Mouse (Mus musculus): ENCODE results near the gene Sec63. TPM values are rescaled to one million over a fixed set of nuclear protein-coding genes. Genes with fewer than 3 reads are reported as not detected.

The Sec63 gene
- total RNA-seq, 2 experiments from 2014 or later, result 44.8 to 51.1 TPM

DNA sequence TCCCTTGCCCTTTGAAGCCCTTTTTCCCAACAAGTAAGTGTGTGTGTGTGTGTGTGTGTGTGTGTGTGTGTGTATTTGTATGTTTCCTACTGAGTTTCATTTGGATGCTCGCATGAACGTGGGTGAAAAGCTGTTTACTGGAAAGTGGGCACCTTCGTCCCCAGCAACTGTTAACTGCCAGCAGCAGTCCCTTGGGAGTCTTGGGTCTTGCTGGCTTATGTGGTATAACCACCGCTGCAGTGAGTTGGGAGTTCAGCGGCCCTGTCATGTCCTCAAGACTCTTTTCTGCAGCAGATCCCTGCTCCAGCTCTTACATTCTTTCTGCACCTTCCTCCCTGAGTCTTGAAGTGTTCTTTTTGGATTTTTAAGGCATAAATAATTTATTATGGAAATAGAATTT is 65.9 kb downstream of the Sec63 start:
- no peak for DNase-seq (ENCODE audit: low spot score in 2 of 2)

DNA sequence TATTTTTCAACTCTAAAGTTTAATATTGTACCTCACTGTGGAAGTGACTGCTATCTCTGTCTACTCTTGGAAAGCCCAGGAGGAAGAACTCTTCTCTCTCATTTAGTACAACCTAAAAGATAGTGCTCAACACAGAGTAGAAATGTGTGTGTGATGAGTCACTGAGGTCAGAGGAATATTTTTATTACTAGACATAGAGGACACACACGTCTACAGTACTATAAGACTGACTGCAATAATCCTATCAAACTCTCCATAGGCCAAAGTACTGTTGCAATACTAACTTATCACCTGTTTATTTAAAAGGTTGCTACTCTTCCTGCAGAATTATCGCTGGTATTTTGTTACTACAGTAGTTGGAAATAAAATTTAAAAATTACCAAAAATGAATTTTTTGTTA is 68.7 kb downstream of the Sec63 start:
- no peak for DNase-seq (ENCODE audit: low spot score in 2 of 2)

DNA sequence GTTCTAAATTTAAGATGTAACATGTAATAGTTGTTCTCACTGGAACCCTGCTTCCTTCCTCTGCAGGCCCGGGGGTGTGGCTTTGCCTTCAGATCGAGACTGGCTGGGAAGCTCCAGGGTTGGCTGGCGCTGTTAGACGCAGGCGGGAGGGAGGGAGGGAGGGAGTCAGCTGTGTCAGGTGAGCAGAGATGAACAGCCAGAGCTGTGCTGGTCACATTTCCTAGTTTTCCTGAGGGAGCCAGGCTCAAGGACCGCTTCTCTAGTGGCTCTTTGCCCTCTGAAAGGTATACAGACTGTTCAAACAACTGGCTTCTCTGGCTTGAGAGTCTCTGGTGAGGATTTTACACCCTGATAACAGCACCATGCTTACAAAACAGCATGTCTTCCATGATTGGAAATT is 69.1 kb downstream of the Sec63 start:
- DNase-seq (ENCODE audit: low spot score in 2 of 2), result no peak

DNA sequence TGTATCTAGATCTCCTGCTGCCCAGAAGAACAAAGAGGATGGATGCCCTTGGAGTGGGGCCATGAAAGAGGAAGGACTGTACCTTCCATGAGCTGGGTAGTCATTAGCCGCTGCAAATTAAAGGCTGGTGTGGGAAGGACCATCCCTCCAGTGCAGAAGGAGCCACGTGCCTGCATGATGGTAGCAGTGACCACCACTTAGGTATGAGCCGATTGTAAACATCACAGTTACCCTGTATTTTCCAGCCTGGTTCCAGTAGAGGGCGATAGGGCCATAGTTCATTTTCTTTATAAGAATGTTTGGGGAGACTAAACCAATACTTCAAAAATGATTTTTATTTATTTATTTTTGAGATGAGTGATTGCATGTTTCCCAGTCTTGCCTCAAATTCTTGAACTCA is 71.4 kb downstream of the Sec63 start:
- DNase-seq (ENCODE audit: low spot score in 2 of 2), result peak in 1 of 2 experiments; percentile 14

DNA sequence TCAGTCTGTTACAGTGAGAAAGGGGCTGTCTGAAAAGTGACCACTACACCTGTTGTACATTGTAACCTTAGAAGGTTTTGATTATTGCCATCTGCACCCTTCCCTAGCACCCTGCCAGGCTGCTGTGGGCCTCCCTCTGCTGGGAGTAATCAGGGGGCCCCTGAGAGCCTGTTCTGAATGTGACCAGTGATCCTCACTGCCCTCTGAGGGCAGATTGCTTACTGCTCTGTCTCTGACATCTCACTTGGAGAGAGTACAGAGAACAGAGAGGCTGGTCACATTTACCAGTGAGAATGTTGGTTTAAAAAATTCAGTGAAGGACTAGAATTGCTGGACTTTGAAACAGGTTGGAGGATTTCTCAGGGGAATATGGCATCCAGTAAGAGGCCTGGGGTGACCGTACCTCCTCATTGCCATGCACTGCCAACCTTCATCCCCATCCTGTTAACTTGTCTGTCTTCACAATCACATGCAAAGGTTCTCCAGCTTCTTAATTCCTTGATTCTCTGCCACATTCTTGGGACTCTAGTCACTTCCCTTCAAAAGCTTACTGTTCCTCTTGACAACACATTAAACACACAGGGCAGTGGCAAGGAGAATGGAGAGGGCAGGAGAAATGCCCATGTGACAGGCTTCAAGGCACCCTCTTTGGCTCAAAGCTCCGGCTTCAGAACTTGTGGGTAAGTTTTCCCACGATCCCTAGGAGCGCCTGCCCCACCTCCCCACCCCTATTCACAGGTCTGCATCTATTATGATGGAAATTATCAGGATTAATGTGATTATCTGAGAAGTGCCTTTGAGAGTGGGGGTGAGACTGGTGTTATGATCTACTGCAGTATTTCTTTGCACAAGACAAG is 72.8 kb downstream of the Sec63 start:
- DNase-seq (ENCODE audit: low spot score in 2 of 2), result no peak

DNA sequence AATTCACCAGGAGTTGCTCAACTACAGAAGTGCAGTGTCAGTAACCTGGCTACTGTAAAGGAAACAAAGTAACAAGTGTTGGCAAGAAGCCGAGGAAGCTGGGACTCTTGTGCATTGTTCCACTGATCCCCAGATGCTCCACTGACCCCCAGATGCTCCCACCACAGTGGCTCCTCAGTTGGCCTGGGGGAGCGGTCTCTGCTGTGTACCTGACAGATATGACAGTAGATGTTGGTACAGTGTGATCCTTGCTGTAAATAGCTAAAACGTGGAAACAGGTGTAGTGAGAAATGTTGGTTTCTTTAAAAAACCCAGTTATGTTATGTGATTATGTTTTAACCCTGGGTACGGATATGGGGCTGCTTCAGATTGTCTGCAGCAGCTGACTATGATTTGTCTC is 76.8 kb downstream of the Sec63 start:
- no peak for DNase-seq (ENCODE audit: low spot score in 2 of 2)

DNA sequence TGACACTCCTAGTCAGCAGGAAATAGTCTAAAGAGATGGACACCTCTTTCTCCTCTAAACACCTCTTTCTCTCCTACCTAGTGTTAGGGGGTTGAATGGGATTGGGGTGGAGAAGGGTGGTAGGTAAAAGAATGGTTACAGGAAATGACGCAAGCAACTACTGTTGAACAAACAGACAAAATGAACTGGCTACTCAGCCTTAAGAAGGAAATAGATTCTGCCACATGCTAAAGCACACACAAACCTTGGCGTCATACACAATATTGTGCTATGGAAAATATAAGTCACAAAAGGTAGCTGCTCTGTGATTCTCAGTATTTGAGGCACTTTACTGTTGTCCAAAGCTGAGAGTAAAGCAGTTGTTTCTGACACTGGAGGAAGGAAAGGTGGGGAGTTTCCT is 77.4 kb downstream of the Sec63 start:
- DNase-seq (ENCODE audit: low spot score in 2 of 2), result no peak

DNA sequence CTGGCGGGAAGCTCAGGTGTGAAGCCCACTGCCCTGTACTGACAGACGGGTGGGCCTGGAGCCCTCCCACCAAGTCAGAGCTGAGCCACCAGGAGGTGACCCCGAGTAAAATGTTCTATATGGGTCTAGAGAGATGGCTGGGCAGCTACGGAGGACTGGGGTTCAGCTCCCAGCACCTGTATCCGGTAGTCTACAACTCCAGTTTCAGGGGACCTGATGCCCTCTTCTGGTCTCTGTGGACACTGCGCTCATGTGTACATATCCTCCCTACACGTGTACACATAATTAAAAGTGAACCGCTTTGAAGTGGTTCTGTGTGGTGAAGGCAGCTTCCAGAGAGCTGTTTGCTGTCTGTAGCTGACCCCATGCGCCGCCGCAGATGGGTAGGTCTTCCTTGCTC is 78.7 kb downstream of the Sec63 start:
- DNase-seq (ENCODE audit: low spot score in 2 of 2), result no peak

DNA sequence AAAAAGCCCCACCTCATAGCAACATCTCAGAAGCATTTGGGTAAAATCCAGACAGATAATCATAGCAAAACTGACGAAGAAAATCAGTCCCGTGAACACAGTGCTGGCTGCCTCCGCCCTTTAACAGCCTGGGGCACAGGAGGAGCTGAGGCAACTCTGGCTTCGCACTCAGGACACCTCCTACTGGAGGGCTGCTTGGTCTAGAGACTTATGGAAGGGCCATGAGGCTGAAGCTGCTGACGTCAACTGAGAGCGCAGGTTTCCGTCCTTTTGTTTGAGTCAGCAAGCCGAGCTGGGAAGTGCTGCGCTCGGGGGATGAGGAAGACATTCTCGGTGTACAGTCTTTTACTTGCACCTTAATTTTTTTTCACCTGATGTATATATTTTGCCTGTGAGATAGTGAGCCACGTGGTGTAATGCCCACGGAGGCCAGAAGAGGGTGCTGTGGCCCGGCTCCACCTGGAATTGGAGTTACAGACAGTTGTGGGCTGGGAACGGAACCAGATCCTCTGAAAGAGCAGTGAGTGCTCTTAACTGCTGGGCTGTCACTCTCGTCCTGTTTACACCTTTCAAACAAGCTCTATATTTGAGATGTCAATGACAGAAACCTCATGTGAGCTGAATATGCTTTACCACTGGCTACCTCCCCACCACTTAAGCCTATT is 80.4 kb downstream of the Sec63 start:
- DNase-seq (ENCODE audit: low spot score in 2 of 2), result no peak

DNA sequence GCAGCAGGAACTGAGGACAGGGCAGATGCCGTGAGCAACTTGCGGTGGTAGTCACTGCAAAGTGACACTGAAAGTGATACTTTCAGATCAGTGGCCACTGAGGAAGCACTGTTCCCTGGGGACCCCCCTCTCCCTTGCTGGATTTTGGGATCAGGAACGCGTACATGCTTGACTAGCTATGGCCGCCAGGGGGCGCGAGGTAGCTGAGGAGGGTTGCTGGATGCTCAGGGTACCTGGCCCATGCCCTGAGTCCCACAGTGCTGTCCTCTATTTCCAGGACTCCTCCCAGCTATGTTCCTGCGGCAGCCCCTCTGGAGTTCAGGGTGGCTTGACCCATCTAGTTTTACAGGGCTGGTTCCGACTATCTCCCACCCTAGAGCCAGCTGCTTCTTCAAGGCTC is 81.1 kb downstream of the Sec63 start:
- DNase-seq (ENCODE audit: low spot score in 2 of 2), result peak; percentile 25 to 54

DNA sequence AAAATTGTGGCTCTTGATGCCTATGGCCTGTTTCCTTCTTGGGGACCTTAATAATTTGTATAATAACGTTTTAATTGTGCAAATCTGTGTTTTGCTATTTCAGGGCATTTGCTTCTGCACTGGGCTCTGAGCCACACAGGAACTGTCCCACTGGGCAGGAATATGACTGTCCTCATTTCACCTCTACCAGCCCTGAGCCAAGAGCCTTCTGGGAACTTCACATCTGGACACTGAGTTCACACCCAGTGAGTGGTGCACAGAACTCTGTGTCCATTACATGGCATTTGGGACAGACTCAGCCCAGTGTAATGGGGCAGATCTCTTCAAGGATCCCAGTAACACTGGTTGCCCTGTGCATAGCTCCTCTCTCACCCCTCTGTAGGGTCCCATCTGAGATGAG is 82.1 kb downstream of the Sec63 start:
- no peak for DNase-seq (ENCODE audit: low spot score in 2 of 2)

DNA sequence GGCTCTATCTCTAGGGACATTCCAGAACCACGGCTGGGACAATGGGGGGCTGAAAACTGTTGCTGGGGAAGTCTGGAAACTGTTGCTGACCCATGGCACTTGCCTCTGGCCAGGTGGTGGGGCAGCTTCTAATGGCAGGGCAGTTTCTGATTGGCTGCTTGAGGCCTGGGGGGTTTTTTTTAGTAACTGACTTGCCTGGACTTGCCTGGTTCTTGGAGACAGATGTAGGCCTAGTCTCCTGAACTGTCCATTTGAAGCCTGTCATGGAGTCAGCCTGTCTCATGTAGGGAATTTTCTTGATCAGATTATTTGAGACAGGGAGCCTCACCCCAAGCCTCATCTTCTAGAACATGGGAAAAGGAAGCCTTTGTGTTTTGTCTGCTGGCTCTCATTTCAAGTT is 84.2 kb downstream of the Sec63 start:
- DNase-seq (ENCODE audit: low spot score in 2 of 2), result no peak

DNA sequence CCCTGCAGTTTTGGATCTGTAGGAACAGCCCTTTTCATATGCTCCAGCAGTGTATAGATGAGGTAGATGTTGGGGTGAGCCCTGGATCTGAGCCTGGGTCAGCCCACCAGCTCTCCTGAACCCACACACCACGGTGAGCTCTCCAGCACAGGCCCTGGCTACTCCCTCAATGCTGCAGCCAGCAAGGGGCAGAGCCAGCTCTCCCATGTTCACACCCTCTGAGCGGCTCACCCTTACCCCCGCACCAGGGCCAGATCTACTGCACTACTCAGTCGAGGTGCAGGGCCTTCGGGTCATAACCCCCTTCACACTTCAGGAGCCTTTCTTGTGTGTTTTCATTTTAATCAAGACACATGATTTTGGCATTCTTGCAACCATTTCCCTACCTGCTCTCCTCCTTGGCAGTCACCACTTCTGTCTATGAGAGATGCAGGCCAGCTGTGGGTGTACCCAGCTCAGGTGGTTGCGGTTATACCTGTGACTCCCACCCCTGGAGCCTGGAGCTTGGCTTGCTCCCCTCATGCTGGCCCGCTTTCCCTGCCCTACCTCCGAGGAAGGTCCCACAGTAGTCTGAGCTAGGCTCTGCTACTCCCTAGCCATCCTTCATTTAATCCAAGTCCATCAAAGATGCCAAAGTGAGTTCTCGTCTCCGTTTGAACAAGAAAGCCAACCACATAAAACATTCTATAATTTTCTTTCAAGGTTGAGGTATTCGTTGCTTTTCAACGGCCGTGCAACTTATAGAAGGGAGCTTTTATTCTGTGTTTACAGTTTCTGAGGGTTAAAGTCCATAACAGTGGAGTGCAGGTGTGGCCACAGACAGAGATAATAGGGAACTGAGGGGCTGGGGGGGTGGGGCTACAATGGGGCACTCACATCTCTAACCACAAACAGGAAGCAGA is 87.1 kb downstream of the Sec63 start:
- no peak for DNase-seq (ENCODE audit: low spot score in 2 of 2)

DNA sequence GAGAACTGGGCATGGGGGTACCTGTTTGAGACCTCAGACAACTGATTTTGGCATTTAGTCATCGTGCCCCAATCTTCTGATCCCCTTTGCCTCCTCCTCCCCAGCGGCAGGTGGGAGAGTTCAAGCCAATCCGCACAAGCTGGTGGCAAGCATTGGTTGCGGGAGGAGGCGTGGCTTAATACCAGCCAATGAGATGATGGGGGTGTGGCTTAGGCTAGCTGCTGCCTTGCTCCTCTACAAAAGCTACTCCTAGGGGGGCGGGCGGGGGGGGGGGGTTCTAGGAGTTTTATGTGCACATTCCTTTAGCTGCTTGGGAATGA is 87.7 kb downstream of the Sec63 start:
- no peak for DNase-seq (ENCODE audit: low spot score in 2 of 2)

DNA sequence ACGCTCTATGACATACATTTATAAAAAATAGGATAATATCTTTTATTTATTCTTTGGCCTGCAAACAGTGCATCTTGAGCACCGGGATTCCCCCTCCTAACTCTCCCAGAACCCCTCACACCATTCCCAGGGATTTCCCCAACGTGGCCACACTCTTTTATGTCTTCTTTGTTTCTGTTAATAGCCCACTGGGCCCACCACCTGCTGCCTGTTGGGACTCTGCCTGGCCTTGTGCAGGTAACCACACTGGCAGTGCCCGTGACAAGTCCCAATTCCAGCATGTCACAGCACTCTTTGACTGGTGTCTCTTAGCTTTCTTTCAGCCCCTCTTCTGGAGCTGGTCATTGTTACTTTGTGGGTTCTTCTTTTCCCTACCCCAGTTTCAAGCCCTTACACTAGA is 93.5 kb downstream of the Sec63 start:
- DNase-seq (ENCODE audit: low spot score in 2 of 2), result no peak

DNA sequence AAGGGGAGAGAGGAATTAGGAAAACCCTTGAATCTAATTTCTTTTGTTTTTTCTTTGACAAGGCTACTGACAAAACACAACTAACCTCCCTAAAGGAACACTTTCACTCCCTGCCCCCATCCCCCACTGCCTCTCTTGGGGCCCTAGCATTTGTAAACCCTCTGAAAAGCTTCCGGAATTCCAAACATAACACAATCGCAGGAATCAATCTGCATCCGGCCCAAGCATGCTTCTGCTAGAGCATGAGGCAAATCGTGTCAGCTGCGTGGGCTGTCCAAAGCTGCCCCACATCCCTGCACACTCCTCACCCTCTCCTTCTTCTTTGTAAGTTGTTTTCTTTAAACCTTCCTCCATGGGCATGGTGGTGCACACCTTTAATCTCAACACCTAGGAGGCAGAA is 94.0 kb downstream of the Sec63 start:
- no peak for DNase-seq (ENCODE audit: low spot score in 2 of 2)

DNA sequence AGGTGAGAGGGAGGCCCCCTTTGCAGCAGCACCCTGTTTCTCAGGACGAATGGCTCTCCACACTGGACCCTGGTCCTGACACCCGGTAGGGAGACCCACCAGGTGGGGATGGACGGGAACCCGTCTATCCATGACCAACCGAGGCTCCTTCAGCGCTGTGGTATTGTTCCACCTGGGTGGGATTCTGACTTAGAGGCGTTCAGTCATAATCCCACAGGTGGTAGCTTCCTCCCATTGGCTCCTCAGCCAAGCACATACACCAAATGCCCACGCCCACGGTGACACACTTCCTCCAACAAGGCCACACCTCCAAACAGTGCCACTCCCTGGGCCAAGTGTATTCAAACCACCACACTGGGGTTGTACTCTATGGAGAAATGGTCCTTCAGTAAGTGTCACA is 95.3 kb downstream of the Sec63 start:
- no peak for DNase-seq (ENCODE audit: low spot score in 2 of 2)

DNA sequence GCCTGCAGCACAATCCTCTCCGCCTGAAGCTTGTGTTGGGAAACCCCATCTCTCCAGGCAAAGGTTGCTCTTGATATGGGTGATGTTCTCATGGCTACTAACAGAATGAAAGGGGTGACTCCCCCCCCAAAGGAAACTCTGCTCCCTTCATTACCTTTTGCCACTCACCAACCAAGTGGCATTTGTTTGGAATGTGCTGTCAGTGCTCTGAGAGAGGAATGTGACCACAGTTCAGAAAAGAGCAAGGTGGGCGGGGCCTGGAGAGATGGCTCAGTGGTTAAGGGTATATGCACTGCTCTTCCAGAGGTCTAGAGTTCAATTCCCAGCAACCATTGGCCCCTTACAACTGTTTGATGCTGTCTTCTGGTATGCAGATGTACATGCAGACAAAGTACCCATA is 95.7 kb downstream of the Sec63 start:
- DNase-seq (ENCODE audit: low spot score in 2 of 2), result no peak

DNA sequence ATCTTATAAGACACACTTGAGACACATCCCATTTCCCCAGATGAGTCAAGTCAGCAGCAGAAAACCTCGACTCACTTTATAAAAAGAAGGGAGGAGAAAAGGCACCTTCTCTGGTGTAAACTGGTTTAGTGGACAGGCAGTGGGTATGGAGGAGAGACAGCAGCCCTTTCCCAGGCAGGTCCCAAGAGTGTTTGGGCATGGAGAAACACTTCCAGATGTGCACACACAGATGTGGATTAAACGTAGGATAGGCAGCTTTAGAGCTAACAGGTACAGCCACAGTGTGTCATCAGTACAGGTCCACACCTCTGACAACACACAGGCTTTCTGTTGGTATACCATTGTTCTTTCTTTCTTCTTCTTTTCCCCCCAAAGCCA is 98.5 kb downstream of the Sec63 start:
- DNase-seq (ENCODE audit: low spot score in 2 of 2), result no peak

DNA sequence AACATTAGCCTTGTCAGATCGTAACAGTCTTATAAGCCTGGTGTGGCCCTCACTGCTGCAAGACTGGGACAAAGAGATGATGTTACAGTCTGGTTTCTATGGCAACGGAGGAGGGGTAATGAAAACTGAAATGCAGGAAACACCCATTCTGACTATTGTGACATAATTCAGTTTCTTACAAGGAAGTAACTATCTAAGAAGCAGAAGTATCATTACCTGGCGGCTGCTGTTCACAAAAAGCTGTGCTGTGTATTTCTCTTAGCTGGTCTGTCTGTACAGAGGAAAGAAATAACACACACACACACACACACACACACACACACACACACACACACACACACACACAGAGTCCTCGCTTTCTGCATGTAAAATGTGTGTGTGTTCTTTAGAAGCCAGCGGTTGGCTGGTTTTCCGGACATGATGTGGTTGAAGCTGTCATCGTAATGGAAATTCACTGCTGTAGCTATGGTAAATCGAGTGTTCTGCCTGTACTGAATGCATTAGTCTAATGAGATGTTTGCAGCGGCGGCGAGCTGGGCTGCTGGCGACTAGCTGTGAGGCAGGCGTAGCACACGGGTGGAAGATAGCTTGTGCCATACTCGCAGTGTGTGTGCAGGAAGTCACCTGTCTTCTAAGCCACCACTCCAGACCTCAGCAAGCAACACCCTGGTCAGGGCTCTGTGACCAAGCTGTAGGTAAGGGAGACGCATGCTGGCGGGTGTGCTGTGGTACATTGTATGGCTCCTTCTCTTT is 99.0 kb downstream of the Sec63 start, which contains the start of gene Scml4:
Gene Scml4 (plus strand): TSS at position 212 of the 753 bp plus-strand sequence.
- DNase-seq (ENCODE audit: low spot score in 2 of 2), result peak in 1 of 2 experiments; percentile 35

DNA sequence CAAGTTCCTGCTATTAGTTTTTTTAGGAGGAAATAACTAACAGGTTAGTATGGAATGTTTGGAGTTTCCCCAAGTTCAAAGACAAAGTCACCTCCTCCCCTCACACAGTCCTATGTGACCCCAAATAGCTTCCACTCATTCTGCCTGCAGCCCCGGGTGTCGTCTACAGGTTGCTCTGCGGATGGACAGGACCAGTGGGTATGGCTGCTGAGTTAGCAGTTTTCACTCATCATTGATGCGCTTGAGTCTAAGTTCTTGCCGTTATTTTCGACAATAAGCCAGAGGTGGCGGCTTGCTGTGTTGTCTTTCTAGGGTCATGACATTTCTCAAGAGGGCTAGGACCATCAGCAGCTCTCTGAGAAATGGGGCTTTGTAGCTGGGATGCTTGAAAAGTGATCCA is 100.2 kb downstream of the Sec63 start:
- DNase-seq (ENCODE audit: low spot score in 2 of 2), result no peak
